Mouse (Mus musculus) left cerebral cortex, postnatal 4 days (tissue): ENCODE results near the gene Mpped1. TPM values are rescaled to one million over a fixed set of nuclear protein-coding genes. Genes with fewer than 3 reads are reported as not detected.

Experiments used
- DNase-seq: peaks from one replicate; pipeline ENCODE4 v3.0.0-alpha.2; 2022
- intact Hi-C: fragments of 180-260 bp; cut with DNase I; formaldehyde crosslinking; loops from one replicate; pipeline ENCODE4 v1.15.1; 2025
- total RNA-seq, 2 experiments: library from RNA; stranded (reverse); gene quantifications; 2 replicates each; pipeline ENCODE4 v1.2.3; 2021

Gene Mpped1
- total RNA-seq, 2 experiments from 2014 or later, result 444 to 539 TPM

DNA sequence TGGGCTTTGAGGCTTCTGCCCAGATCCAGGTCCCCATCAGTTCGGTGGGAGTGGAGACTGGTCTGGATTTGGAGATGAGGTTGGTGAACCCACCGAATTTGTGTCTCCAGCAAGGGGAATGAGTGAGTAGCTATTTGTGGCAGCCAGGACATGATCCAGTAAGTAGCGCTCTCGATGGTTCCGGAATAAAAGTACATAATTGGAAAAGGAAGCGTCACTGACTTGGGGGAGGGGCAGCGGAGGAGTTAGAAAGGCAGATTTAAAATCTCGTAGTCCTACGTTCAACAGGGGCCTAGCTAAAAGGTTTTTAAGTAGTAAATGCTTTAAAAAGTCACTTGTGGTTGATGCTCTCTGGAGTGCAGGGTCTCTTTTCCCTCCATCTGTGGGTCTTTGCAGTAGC, 5.5 kb downstream of the Mpped1 start:
- intact Hi-C loops, result loop anchor here (5.0 kb wide), 2 partner anchors 58 to 203 kb away; no protein-coding TSS in a partner anchor
- DNase-seq, result no peak

DNA sequence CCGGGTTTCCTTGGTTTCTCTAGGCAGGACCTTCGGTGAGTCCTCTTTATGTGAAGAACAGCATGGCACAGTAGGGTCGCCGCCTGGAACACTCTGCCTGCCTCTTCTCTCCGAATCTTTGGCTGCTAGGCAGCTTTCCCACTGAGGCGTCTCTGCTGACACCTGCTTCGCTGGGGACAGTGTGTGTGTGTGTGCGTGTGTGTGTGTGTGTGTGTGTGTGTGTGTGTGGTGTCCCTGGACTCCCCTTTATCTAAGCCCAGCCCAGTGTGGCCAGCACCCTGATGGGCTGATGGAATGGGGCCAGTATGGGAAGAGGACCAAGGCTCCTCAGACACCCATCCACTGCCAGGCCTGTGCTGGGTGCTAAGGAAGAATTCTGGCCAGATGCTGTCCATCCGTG, 9.8 kb downstream of the Mpped1 start:
- peak; percentile 61 for DNase-seq
- intact Hi-C loops, result no loop called here

DNA sequence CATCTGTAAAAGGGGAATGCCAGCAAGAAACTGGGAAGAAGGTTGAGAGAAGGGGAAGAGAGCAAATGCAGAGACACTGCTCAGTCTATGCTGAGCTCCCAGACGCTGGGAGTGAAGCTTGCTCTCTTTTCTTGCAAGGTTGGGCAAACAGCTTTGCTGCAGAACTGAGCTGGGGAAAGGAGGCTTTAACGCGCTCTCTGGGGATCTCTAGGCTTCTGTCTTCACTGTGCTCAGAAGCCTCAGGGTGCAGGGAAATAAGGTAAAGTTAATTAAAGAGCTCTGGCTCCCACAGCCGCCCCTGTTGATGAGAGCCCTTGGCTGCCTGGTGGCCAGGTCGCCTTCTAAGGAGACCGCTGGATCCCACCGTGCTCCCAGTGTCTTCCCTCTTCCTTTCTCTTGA, 17.7 kb downstream of the Mpped1 start:
- intact Hi-C loops, result loop anchor here (5.0 kb wide), 1 partner anchor 45 kb away; no protein-coding TSS in a partner anchor
- no peak for DNase-seq

DNA sequence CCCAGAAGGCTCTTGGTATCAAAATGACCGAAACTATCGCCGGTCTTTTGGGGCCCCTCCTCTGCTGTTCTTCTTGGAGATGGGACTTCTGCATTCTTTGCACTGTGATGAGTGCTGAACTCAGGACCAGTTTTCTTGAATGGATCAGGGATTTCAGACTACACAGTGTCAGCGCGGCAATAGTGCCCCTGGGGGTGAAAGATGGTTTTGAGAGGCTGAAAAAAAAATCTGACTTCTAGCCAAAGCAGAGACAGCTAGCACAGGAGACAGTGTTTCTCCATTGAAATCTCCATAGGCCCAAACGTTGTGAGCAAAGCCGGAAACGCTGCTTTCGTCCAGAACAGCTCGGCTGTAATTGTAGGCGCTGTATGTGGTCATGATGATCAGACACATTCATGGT, 19.7 kb downstream of the Mpped1 start:
- intact Hi-C loops, result loop anchor here (5.0 kb wide), 1 partner anchor 43 kb away; no protein-coding TSS in a partner anchor
- no peak for DNase-seq

DNA sequence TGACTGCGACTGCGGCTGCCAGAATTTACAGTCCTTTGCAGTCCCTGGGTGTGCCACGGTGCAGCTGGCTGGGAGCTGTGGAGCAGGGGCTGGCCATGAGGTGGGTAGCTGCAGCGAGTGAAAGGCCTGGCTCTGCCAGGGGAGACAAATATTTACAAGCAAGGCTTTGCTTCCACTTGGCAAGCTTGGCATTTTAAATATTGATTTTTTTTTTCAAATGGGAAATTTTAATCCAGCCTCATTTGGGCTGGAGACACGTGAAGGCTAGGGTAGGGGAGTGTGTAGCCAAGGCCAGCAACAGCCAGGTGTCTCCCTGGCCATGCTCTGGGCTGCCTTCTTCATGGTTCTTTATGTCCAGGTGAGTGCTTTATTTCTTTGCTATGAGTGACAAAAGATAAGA, 21.7 kb downstream of the Mpped1 start:
- DNase-seq, result no peak
- intact Hi-C loops, result no loop called here

DNA sequence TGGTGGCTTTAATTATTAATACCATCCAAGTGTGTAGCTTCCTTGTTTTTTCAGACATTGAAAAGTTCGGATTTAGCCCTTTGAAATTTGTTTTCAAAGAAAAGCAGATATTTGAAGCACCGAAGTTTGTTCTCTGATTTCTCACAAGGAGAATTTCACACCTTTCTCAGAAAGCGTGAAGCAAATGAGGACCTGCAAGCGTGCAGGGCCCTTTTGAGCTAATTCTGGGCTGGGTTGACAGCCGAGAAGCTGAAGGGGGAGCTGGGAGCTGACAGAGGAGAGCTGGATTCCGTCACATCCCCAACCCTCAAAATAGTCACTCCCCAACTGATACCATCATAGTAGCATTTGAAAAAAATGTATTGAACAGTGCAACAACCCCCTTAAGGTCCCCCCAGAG, 34.8 kb downstream of the Mpped1 start:
- intact Hi-C loops, result no loop called here
- DNase-seq, result no peak

DNA sequence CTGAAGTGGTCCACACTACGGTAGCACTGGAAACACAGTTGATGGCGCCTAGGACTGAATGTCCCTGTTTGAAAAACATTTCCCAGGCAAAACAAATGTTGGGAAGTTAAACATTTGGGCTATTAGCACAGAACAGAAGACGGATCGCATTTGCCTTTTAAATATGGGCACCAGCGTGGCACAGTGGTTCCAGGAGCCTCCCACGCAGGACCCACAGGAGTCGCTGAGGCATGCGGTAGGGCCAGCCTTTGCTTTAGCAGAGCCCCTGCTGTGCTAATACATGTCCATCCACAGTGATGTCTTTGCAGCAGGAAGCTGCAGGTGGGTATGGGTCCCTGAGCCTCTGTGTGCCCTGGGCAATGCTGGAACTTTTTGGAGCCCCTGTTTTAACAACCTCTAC, 48.7 kb downstream of the Mpped1 start:
- intact Hi-C loops, result no loop called here
- no peak for DNase-seq

DNA sequence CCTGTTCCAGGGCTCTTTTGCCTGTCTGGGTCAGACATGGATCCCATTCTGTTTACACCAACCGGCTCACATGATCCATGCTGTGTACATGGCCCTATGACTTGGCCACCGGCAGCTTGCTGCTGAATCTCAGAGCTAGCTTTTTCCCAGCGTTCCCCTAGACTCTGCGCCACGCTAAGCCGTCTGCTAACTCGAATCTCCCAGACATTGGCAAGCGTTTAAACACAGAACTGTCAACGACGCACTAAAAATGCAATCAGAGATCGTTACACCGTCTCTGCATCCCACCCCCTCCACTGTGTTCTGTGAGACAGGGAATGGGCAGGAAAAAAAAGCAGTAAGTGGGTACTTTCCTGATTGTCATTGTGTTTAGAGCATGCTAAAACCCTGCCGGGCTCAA, 50.0 kb downstream of the Mpped1 start:
- intact Hi-C loops, result no loop called here
- DNase-seq, result no peak

DNA sequence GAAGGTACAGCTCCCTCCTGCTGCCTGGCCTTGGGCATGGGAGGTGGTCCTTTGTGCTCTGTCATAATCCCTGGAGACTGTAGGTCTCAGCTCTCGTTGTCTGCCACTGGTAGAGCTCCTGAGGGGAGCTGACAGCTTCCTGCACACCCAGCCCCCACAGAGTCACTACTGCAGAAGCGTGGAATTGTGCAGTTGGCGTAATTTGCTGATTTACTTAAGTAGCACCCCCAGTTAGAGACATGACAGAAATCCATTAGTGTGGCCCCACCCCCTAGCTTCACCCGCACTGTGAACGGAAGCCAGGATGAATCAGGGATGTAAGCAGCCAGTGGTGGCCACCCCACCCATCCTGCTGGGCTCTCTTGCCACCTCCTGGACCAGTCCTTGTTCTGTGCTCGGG, 53.0 kb downstream of the Mpped1 start:
- no peak for DNase-seq
- intact Hi-C loops, result no loop called here

DNA sequence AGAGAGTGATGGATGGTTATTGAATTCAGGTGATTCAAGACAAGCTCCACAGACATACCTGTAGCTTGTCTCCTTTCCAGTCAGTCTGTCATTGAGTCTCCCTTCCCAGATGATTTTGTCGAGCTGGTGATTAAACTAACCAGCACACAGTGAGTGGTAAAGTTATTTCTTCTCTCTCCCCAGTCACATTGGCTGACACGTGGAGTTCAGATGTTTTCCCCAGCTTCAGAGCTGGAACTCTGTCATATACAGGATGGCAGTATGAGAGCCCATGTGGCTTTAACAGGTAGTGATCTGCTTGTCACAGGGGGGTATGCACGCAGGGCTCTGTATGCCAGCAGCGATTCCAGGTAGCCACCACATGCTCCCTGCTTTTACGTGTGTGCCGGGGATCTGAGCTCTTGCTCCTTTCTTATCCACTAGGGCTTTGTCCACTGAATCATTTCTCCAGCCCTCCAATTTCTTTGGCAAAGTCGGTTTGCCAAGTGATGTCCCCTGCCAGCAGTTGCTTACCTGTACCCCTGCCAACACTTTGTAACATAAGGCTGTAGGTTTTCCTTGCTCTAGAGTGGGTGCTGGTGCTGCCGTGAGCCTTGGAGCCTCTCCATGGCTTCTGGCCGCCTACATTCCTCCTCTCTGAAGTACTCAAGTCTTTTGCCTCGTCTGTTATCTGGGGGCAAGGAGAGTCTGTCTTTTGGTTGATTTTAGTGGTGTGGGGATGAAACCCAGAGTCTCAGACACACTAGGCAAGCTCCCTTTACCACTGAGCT, 61.9 kb downstream of the Mpped1 start:
- intact Hi-C loops, result loop anchor here (5.0 to 10.0 kb wide), 3 partner anchors 44 to 154 kb away; no protein-coding TSS in a partner anchor

DNA sequence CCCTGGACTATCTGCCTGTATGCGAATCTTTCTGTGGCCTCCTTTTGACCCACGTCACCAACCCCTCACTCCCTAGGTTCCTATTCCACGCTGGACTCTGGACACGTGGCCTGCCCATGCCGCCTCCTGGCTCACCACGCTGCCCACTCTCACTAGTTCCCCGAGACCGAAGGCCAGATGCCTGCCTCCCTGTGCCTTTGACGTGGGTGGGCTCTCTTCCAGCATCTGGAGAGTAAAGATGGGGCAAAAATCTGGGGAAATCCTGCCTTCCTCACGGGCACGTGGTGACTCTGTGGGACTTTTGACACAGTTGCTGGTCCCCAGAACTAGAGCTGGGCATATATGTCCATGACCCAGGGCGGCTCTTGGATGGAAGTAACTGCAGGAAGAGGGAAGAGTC, 63.2 kb downstream of the Mpped1 start:
- DNase-seq, result peak; percentile 43
- intact Hi-C loops, result loop anchor here (5.0 to 10.0 kb wide), 3 partner anchors 45 to 152 kb away; no protein-coding TSS in a partner anchor

More for the DNA sequence above, 61.9 kb downstream of the Mpped1 start:
- no peak for DNase-seq

DNA sequence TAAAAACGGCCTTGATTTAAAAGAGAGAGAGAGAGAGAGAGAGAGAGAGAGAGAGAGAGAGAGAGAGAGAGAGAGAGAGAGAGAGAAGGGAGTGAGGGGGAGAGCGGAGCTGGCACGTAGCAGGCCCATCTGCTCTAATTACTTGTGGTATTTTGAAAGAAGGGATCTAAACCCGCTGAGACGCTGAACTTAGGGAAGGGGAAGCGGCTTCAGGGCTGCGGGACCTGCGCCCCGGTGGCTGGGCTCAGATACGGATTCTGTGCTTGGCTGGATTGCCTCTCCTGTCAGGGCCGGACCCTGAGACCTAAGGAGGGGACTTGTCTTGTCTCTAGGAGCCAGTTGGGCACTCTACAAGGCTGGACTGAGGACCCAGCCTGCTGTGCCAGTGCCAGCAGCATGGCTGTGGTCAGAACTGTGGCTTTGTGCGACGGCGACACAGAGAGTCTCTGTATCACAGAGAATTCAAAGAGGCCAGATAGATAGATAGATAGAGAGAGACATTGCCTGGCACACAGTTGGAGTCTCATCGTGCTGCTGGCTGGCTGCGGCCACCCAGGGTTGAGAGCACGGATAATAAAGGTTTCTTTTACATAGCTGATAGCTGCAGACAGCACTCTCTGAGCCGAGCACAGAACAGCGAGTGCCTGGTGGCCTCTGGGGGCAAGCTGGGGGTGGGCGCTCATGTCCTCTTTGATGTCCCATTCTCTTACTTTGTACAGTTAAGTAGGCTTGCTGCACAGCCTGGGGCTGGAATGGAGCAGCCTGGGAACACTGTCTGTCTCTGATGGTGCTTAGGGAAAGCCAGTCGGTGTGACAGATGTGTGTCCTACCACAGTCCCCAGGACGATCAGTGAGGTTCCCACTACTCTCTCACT, 63.9 kb downstream of the Mpped1 start:
- intact Hi-C loops, result loop anchor here (5.0 to 10.0 kb wide), 3 partner anchors 46 to 152 kb away; no protein-coding TSS in a partner anchor
- DNase-seq, result peak; percentile 48

DNA sequence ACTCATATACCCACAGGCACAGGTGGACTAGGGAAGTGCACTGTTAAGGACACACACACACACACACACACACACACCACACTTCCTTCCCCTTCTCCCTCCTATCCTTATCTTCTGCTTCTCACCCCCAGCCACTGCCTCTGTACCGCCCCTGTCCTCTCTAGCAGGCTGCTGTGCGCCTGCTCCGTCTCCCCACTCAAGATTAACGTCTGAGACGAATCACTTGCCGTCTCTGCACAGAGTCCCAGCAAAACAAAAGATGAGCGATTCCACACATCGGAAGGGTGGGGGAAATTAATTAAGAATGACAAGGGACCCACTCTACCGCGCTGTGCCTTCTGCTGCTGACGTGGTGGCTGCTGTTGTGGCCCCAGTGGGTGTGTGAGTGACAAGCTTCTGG, 66.5 kb downstream of the Mpped1 start:
- intact Hi-C loops, result loop anchor here (10.0 kb wide), 1 partner anchor 149 kb away; no protein-coding TSS in a partner anchor
- no peak for DNase-seq

DNA sequence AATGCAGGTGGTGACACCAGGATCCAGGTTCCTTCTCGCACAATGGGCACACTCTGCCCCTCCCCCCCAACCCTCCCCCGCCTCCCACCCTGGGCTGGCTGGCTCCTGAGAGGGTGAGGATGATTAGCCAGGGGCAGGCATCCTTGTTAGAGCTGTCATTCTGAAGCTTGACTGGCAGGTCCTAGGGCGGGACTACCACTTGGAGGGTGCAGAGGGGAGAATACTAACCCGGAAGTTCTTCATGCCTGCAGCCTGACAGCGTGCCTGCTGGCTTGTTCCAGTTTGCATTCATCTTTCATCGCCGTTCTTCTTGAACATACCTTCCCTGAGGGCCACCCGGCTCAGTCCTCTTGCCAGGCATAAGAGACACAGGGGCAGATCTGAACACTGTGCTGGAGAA, 67.3 kb downstream of the Mpped1 start:
- DNase-seq, result no peak
- intact Hi-C loops, result loop anchor here (10.0 kb wide), 1 partner anchor 148 kb away; no protein-coding TSS in a partner anchor

DNA sequence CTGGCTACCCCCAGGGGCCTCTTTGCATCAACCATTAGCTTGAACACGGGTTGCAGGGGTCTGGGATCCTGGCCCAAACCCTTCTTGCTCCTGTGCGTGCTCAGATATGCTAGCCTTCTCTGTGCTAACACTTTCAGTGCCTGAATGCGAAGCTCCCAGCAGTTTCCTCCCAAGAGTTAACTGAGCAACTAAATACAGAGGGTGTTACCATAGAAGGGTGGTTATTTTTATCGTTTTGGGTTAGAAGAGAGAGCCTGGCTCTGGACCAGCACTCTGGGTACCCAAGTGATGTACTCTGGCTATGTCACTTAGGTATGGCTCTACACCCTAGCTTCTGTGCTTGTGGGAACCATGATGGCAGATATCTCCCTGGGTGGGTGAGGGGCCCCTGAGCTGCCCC, 68.2 kb downstream of the Mpped1 start:
- intact Hi-C loops, result loop anchor here (10.0 kb wide), 1 partner anchor 147 kb away; no protein-coding TSS in a partner anchor

DNA sequence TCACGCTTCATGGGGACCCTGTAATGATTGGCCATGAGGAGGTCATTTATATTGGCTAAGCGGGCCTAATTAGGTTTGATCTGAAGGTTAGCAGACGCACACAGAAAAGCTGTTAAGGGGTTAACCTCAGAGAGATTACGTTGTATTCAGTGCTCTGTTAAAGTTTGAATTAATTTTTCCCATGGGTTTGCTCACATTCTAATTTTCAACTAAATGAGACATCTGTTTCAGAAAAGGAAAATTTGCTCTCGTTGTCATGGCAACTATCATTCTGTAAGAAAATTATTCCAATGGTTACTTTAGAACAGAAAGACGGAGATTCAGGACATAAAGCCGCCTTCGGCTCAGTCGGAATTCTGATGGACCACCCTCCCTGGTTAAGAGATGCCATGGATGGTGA, 68.9 kb downstream of the Mpped1 start:
- intact Hi-C loops, result loop anchor here (10.0 kb wide), 1 partner anchor 147 kb away; no protein-coding TSS in a partner anchor
- DNase-seq, result no peak

More for the DNA sequence above, 68.2 kb downstream of the Mpped1 start:
- no peak for DNase-seq

DNA sequence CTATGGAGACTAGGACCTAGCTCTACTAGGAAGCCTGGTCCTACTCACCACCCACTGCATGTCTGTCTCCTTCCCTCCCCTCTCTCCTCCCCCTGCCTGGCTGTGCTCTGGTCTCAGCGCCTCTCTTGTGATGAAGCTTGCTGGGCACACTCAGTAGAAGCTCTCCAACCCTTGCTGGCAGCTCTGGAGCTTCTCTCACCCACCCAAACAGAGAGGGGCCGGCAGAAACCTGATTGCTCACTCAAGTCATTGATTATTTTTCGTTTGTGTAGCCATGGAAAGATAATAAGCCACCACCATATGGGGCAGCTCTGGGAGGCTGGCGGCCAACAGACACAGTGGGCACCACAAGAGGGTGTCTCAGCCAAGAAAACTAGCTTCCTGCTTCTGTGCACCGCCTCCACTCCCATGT, 74.1 kb downstream of the Mpped1 start:
- peak; percentile 52 for DNase-seq
- intact Hi-C loops, result no loop called here

DNA sequence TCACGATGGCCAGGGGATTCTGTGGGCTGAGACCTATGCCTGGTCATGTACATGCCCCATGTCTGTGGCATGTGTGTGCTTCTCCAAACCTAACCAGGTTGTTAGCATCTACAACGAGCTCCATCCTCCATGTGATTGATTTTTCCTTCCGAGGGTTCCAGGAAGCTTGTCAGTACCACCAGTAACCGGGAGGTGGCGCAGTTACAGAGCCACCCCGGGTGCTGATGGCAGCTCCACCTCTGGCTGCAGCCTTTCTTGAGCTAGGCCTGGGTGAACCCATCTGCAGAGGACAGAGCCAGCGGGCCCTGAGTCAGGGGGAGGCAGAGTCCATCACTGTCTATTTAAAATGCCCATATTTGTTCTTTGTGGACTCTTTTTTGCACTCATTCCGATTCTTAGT, 77.9 kb downstream of the Mpped1 start:
- peak; percentile 72 for DNase-seq
- intact Hi-C loops, result loop anchor here (5.0 kb wide), 1 partner anchor 195 kb away; no protein-coding TSS in a partner anchor

DNA sequence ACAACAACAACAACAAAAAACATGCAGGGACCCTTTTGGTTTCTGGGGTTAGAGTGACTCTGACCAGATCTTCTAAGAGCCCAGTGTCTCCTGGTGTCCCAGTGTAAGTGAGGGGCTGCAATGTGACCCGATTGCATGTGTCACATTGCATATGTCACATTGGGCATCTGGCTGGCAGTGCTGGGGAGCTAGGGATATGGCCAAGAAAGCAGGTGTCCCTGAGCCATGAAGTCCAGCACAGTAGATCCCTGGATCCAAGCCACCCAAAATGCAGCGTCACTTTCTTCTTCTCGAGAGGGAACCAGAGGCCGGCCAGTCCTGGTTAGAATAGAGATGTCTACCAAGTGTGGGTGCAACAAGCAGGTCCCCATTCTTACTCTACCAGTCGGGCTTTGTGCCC, 86.4 kb downstream of the Mpped1 start:
- intact Hi-C loops, result no loop called here

DNA sequence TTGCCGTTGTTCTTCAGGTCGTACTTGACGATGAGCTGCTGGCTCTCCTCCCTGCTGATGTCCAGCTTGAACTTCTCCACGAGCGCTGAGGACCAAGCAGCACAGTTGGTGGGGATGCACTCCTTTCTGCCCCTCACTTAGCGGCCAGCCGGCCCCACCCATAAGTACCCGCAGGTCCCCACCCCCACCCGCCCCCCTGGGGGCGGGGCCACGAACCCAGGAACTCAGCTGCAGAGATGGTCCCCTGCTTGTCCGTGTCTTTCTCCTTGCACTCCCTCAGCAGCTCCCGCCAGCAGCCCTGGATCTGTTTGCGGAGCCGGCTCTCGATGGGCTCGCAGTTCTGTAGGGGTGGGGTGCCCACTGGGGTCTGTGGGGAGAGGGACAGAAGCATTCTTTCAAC, 91.7 kb downstream of the Mpped1 start:
- no peak for DNase-seq
- intact Hi-C loops, result no loop called here

More for the DNA sequence above, 86.4 kb downstream of the Mpped1 start:
- DNase-seq, result peak; percentile 79
